1 mouse cellular context compared by ENCODE assay signal in genomic region chr8:94966578-94966977, GRCm38 (mm10).
TF ChIP-seq lines count a peak whose summit lies in the region.

No protein-coding gene starts in this region.

TF ChIP-seq in CH12.LX, 34 proteins besides CTCF, POLR2A, EP300 and RAD21 (continued from another document):
- TF ChIP-seq MXI1 (IDR thresholded peaks at IDR 0.05; ENCODE audit: low read depth, low read length) (no peak), CHD1 (IDR thresholded peaks at IDR 0.05; ENCODE audit: low read depth, low read length) (no peak)
